Mouse (Mus musculus) Patski (cell line): ENCODE results near the gene Sft2d2. TPM values are rescaled to one million over a fixed set of nuclear protein-coding genes. Genes with fewer than 3 reads are reported as not detected.

Experiments
- ATAC-seq: fragments of 100-300 bp; one replicate; pipeline ENCODE4 v1.8.0; 2021
- CTCF ChIA-PET: fragments of 350-600 bp; sonication (Branson Sonifier 250); formaldehyde crosslinking; loops from one replicate; lab custom pipeline; 2022; ENCODE audit warnings: inconsistent platforms; lab: Charles Lee
- POLR2A ChIA-PET: fragments of 350-600 bp; sonication (Branson Sonifier 250); formaldehyde crosslinking; loops from one replicate; lab custom pipeline; 2022; ENCODE audit warnings: antibody characterized with exemption, inconsistent platforms; lab: Charles Lee
- DNase-seq: peaks from one replicate; pipeline ENCODE4 v3.0.0-alpha.2; 2011; ENCODE audit warnings: low read depth, low spot score
- H3K27me3 ChIP-seq: fragments of 371-371 bp; one replicate; pipeline ENCODE4 v1.5.1; 2021
- CTCF ChIP-seq: fragments of 100-300 bp; IDR thresholded peaks from one replicate; pipeline ENCODE4 v1.5.1; 2021
- in situ Hi-C: fragments of 300-500 bp; cut with MboI; formaldehyde crosslinking; loops from 3 replicates; pipeline ENCODE4 v1.11.1; 2018; ENCODE audit warnings: low pct_unique_long_range_greater_than_20kb, mixed read lengths
- polyA plus RNA-seq: library from polyadenylated mRNA; unstranded; gene quantifications from one replicate; pipeline ENCODE4 v1.2.3, GENCODE M21; 2021

The Sft2d2 gene
- polyA plus RNA-seq, 1 experiment from 2014 or later: 44.8 TPM

GRCm38 (mm10) chr1:165190571-165191273 lies 3.5 kb downstream of the Sft2d2 start:
- POLR2A ChIA-PET: no interaction called here

GRCm38 (mm10) chr1:165190068-165190467 lies 4.2 kb downstream of the Sft2d2 start:
- CTCF ChIA-PET: no interaction called here
- no peak for DNase-seq
- TF ChIP-seq CTCF: no peak
- in situ Hi-C loops: no loop called here
- no peaks in the 10 kb centered on the region for H3K27me3 ChIP-seq
- ATAC-seq: no peak
- POLR2A ChIA-PET: no interaction called here

More at GRCm38 (mm10) chr1:165190571-165191273, 3.5 kb downstream of the Sft2d2 start:
- CTCF ChIA-PET: no interaction called here
- in situ Hi-C loops: no loop called here
- H3K27me3 ChIP-seq: no peaks in the 10 kb centered on the region
- DNase-seq (no peak), ATAC-seq (no peak)
- no peak for TF ChIP-seq CTCF

DNA sequence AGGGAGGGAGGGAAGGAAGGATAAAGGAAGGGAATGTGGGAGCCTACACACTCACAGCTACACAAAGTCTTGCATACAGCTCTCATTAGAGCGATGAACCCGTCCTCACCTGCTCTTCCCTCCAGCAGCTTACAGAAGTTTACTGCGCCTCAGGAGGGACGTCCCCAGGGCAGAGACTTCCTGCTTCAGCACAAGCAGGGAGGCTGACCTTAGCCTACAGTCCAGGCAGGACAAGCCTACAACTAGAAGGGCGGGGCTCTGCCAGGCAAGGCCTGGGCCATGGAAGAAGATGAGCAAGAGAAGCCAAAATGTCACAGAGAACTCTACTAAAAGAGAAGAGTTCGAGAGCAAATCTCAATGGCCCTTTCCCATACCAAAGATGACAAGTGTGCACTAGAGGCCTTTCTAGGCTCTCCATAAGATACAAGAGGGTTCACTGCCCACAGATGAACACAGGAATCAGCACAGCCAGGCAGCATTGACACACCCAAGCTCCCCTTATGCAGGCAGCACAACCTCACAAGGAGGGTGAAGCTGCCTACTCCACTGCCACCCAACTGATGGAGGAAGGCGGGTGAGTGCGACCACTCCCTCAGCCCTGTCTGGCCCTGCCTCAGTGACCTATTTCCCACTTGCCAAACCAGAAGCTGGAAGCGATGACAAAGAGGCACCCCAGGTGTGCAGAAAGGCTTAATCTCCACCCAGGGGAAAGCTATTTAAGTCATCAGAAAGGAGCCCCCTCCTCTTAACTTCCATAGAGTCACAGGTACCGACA lies 5.2 kb downstream of the Sft2d2 start:
- ChIA-PET POLR2A (no interaction called here), CTCF (no interaction called here)
- DNase-seq (no peak), ATAC-seq (no peak)
- H3K27me3 ChIP-seq: no peaks in the 10 kb centered on the region
- in situ Hi-C loops: no loop called here
- TF ChIP-seq CTCF: no peak

GRCm38 (mm10) chr1:165187357-165187756 lies 6.9 kb downstream of the Sft2d2 start:
- TF ChIP-seq CTCF: no peak
- ChIA-PET CTCF (no interaction called here), POLR2A (no interaction called here)
- in situ Hi-C loops: no loop called here
- ATAC-seq: no peak
- no peaks in the 10 kb centered on the region for H3K27me3 ChIP-seq
- no peak for DNase-seq

DNA sequence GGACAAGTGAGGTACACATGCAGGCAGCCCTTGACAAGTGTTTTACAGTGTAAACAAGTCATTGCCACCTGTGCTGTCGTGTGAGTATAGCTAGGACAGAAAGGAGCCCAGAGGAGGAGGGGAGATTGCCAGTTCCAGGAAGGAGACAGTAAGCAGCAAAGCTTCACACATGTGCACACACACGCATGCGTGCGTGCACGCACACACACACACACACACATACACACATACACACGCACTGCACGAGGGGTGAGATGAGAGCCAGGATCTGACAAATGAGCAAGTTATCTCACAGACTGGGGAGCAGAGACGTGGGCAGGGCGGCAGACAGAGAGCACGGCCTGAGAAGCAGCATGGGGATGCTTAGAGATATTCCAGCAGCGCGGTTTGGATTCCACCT lies 7.7 kb downstream of the Sft2d2 start:
- ChIA-PET CTCF (no interaction called here), POLR2A (no interaction called here)
- ATAC-seq (no peak), DNase-seq (no peak)
- no peaks in the 10 kb centered on the region for H3K27me3 ChIP-seq
- in situ Hi-C loops: no loop called here
- no peak for TF ChIP-seq CTCF

GRCm38 (mm10) chr1:165185116-165185515 lies 9.1 kb downstream of the Sft2d2 start:
- H3K27me3 ChIP-seq: no peaks in the 10 kb centered on the region
- POLR2A ChIA-PET: no interaction called here
- no peak for DNase-seq
- no peak for ATAC-seq
- CTCF ChIA-PET: no interaction called here
- TF ChIP-seq CTCF: no peak
- in situ Hi-C loops: no loop called here

- H3K27me3 ChIP-seq: no peaks in the 10 kb centered on the region
- in situ Hi-C loops: no loop called here
- no peak for TF ChIP-seq CTCF
- POLR2A ChIA-PET: interaction anchor here (0.5 to 0.6 kb wide), 2 partner anchors 51 to 910 kb away, joined by 3 to 4 read pairs; no protein-coding TSS in a partner anchor
- ATAC-seq (no peak), DNase-seq (no peak)
- CTCF ChIA-PET: no interaction called here
Measured at GRCm38 (mm10) chr1:165184178-165184577, 10.1 kb downstream of the Sft2d2 start.

DNA sequence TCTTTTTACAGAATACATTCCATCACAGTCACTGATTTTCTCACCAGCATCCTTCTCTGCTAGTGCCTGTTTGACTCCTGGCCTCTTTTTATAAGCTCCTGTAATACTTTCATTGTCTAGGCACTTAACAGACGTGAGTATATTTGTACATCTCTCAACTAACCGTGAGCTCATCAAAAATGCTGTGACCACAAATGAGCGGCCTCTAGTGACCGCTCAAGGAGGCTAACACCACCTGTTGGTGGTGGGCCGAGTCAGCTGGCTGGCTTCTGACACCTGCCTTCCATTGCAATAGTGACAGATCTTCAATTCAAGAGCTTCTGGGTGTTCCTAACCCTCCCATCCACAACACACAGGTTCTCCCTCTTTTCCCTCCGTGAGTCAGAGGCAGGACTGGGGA lies 10.8 kb downstream of the Sft2d2 start:
- no peak for DNase-seq
- in situ Hi-C loops: no loop called here
- CTCF ChIA-PET: no interaction called here
- no peaks in the 10 kb centered on the region for H3K27me3 ChIP-seq
- POLR2A ChIA-PET: no interaction called here
- ATAC-seq: no peak
- no peak for TF ChIP-seq CTCF

DNA sequence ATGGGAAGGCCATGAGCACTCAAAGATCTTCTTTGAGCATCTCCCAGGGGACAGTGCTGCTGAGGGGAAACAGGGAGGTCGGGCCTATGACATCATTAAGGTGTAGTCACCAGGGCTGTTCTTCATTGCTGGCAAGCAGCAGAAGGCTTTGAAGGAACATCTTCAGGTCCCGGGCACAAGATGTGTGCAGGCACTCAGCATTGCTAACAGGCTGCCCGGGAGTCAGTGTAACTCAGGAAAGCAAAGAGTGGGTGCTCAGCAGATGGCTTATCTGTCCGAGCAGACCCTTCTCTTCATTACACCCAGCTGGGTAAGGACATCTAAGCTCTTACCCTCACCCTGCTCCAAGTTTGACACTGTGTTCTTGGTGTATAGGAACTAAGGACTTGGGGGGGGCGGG lies 14.9 kb downstream of the Sft2d2 start:
- H3K27me3 ChIP-seq: no peaks in the 10 kb centered on the region
- TF ChIP-seq CTCF: no peak
- ATAC-seq: no peak
- no peak for DNase-seq
- ChIA-PET POLR2A (no interaction called here), CTCF (no interaction called here)
- in situ Hi-C loops: no loop called here

GRCm38 (mm10) chr1:165178075-165178474 lies 16.2 kb downstream of the Sft2d2 start:
- H3K27me3 ChIP-seq: no peaks in the 10 kb centered on the region
- TF ChIP-seq CTCF: no peak
- ChIA-PET CTCF (no interaction called here), POLR2A (no interaction called here)
- in situ Hi-C loops: no loop called here
- DNase-seq (no peak), ATAC-seq (no peak)

GRCm38 (mm10) chr1:165174059-165174616 lies 20.1 kb downstream of the Sft2d2 start:
- ChIA-PET CTCF (no interaction called here), POLR2A (no interaction called here)
- TF ChIP-seq CTCF: no peak
- ATAC-seq (no peak), DNase-seq (no peak)
- no peaks in the 10 kb centered on the region for H3K27me3 ChIP-seq
- in situ Hi-C loops: no loop called here
